Mouse (Mus musculus) MEL (cell line): ENCODE measurements around the gene Hs1bp3. TPM values are rescaled to one million over a fixed set of nuclear protein-coding genes. Genes with fewer than 3 reads are reported as not detected.

Source experiments
- DNase-seq: peaks from one replicate; pipeline ENCODE4 v3.0.0; 2011; ENCODE audit warnings: low read depth, low spot score
- H3K27ac ChIP-seq: 2 replicates; pipeline ENCODE4 v1.5.1; 2012; ENCODE audit warnings: low read depth, mild to moderate bottlenecking, control low read depth, low read length, moderate library complexity; ENCODE audit not compliant: control insufficient read depth
- H3K27me3 ChIP-seq, 2 experiments: fragments of 150-350 bp in 1 of 2; sonication (generic) in 1 of 2; 2 replicates each; pipeline ENCODE4 v1.6.1; 2012; ENCODE audit warnings: low read length in 2 of 2, mild to moderate bottlenecking in 2 of 2, improper control_type of control experiment in 1 of 2, moderate library complexity in 1 of 2; ENCODE audit not compliant: insufficient read depth in 2 of 2, control insufficient read depth in 1 of 2
- H3K36me3 ChIP-seq, 2 experiments: 2 replicates each; pipeline ENCODE4 v1.6.1; 2012 to 2014; ENCODE audit warnings: low read length in 2 of 2, improper control_type of control experiment in 1 of 2, inconsistent platforms in 1 of 2, mild to moderate bottlenecking in 1 of 2; ENCODE audit not compliant: insufficient read depth in 2 of 2, control insufficient read depth in 1 of 2
- H3K4me1 ChIP-seq, 2 experiments: fragments of 150-350 bp in 1 of 2; sonication (generic) in 1 of 2; 2 replicates each; pipeline ENCODE4 v1.6.1; 2012; ENCODE audit warnings: low read length in 2 of 2, improper control_type of control experiment in 1 of 2, mild to moderate bottlenecking in 1 of 2; ENCODE audit not compliant: insufficient read depth in 2 of 2, control insufficient read depth in 1 of 2
- H3K4me3 ChIP-seq, 2 experiments: fragments of 150-350 bp in 1 of 2; sonication (generic) in 1 of 2; 2 replicates each; pipeline ENCODE4 v1.5.1; 2012; ENCODE audit warnings: low read depth in 2 of 2, low read length in 2 of 2, mild to moderate bottlenecking in 2 of 2, moderate library complexity in 2 of 2, control low read depth in 1 of 2, improper control_type of control experiment in 1 of 2; ENCODE audit not compliant: control insufficient read depth in 1 of 2, insufficient read depth in 1 of 2
- H3K79me2 ChIP-seq: 2 replicates; pipeline ENCODE4 v1.6.1; 2012; ENCODE audit warnings: mild to moderate bottlenecking, low read length, moderate library complexity; ENCODE audit not compliant: control insufficient read depth, poor library complexity, insufficient read depth
- H3K9ac ChIP-seq: 2 replicates; pipeline ENCODE4 v1.6.1; 2012; ENCODE audit warnings: low read depth, mild to moderate bottlenecking, control low read depth, low read length, moderate library complexity; ENCODE audit not compliant: control insufficient read depth, poor library complexity, severe bottlenecking
- H3K9me3 ChIP-seq: fragments of 150-350 bp; sonication (generic); replicated peaks from 2 replicates; pipeline ENCODE4 v1.6.1; 2012; ENCODE audit warnings: mild to moderate bottlenecking, low read length, improper control_type of control experiment, moderate library complexity; ENCODE audit not compliant: insufficient read depth
- CTCF ChIP-seq, 3 experiments: IDR thresholded peaks in 2 of 3; conservative IDR thresholded peaks in 1 of 3; 2 replicates each; pipeline ENCODE4 v1.5.1; 2011 to 2012; ENCODE audit warnings: low read length in 3 of 3, low read depth in 2 of 3, mild to moderate bottlenecking in 2 of 3, improper control_type of control experiment in 1 of 3, inconsistent platforms in 1 of 3, mixed read lengths in 1 of 3, moderate library complexity in 1 of 3; ENCODE audit not compliant: control insufficient read depth in 1 of 3, insufficient read depth in 1 of 3, poor library complexity in 1 of 3, severe bottlenecking in 1 of 3
- ELF1 ChIP-seq: IDR thresholded peaks from 2 replicates; pipeline ENCODE4 v1.6.1; 2014; ENCODE audit warnings: low read depth, mild to moderate bottlenecking, inconsistent platforms, low read length, improper control_type of control experiment, moderate library complexity
- EP300 ChIP-seq, 2 experiments: IDR thresholded peaks; 2 replicates each; pipeline ENCODE4 v1.6.1; 2011; ENCODE audit warnings: improper control_type of control experiment in 2 of 2, low read length in 2 of 2, low read depth in 1 of 2, mild to moderate bottlenecking in 1 of 2
- ETS1 ChIP-seq: IDR thresholded peaks from 2 replicates; pipeline ENCODE4 v1.6.1; 2012; ENCODE audit warnings: low read depth, mild to moderate bottlenecking, inconsistent platforms, low read length, improper control_type of control experiment, moderate library complexity
- GABPA ChIP-seq: IDR thresholded peaks from 2 replicates; pipeline ENCODE4 v1.6.1; 2012; ENCODE audit warnings: low read depth, mild to moderate bottlenecking, inconsistent platforms, low read length, improper control_type of control experiment, moderate library complexity
- HCFC1 ChIP-seq: IDR thresholded peaks from 2 replicates; pipeline ENCODE4 v1.6.1; 2012; ENCODE audit warnings: low read depth, mild to moderate bottlenecking, inconsistent platforms, low read length, improper control_type of control experiment, moderate library complexity
- KAT2A ChIP-seq: conservative IDR thresholded peaks from 2 replicates; pipeline ENCODE4 v1.6.1; 2012; ENCODE audit warnings: low read depth, low read length, improper control_type of control experiment, inconsistent platforms
- MAX ChIP-seq: IDR thresholded peaks from 2 replicates; pipeline ENCODE4 v1.6.1; 2011; ENCODE audit warnings: low read length, improper control_type of control experiment
- MEF2A ChIP-seq: IDR thresholded peaks from 2 replicates; pipeline ENCODE4 v1.6.1; 2014; ENCODE audit warnings: low read depth, mild to moderate bottlenecking, inconsistent platforms, low read length, improper control_type of control experiment; ENCODE audit not compliant: poor library complexity, insufficient replicate concordance, severe bottlenecking; ENCODE audit errors: extremely low read depth
- MXI1 ChIP-seq: IDR thresholded peaks from 2 replicates; pipeline ENCODE4 v1.6.1; 2011; ENCODE audit warnings: mild to moderate bottlenecking, low read depth, low read length, improper control_type of control experiment
- MYB ChIP-seq: IDR thresholded peaks from 2 replicates; pipeline ENCODE4 v1.6.1; 2011; ENCODE audit warnings: mild to moderate bottlenecking, low read depth, low read length, improper control_type of control experiment
- MYC ChIP-seq: IDR thresholded peaks from 2 replicates; pipeline ENCODE4 v1.6.1; 2011; ENCODE audit warnings: low read depth, mild to moderate bottlenecking, low read length, improper control_type of control experiment, moderate library complexity
- POLR2AphosphoS2 ChIP-seq: IDR thresholded peaks from 2 replicates; pipeline ENCODE4 v1.6.1; 2011; ENCODE audit warnings: low read length, improper control_type of control experiment
- RCOR1 ChIP-seq: IDR thresholded peaks from 2 replicates; pipeline ENCODE4 v1.6.1; 2012; ENCODE audit warnings: low read depth, mild to moderate bottlenecking, inconsistent platforms, low read length, improper control_type of control experiment
- SIN3A ChIP-seq: IDR thresholded peaks from 2 replicates; pipeline ENCODE4 v1.6.1; 2012; ENCODE audit warnings: low read length, improper control_type of control experiment, inconsistent platforms
- TAL1 ChIP-seq: IDR thresholded peaks from 2 replicates; pipeline ENCODE4 v1.6.1; 2012; ENCODE audit warnings: mild to moderate bottlenecking, inconsistent platforms, low read length, moderate library complexity, mixed read lengths
- TBP ChIP-seq: IDR thresholded peaks from 2 replicates; pipeline ENCODE4 v1.8.0; 2011; ENCODE audit warnings: low read depth, low read length, improper control_type of control experiment
- TCF12 ChIP-seq: IDR thresholded peaks from 2 replicates; pipeline ENCODE4 v1.6.1; 2014; ENCODE audit warnings: low read depth, mild to moderate bottlenecking, inconsistent platforms, low read length, improper control_type of control experiment, moderate library complexity
- USF2 ChIP-seq, 2 experiments: IDR thresholded peaks; 2 replicates each; pipeline ENCODE4 v1.6.1; 2011 to 2012; ENCODE audit warnings: improper control_type of control experiment in 2 of 2, low read length in 2 of 2, borderline replicate concordance in 1 of 2, inconsistent platforms in 1 of 2, low read depth in 1 of 2, mild to moderate bottlenecking in 1 of 2; ENCODE audit not compliant: insufficient read depth in 1 of 2
- ZC3H11A ChIP-seq: IDR thresholded peaks from 2 replicates; pipeline ENCODE4 v1.6.1; 2012; ENCODE audit warnings: low read depth, mild to moderate bottlenecking, inconsistent platforms, low read length, improper control_type of control experiment
- ZKSCAN1 ChIP-seq: IDR thresholded peaks from 2 replicates; pipeline ENCODE4 v1.6.1; 2012; ENCODE audit warnings: low read depth, mild to moderate bottlenecking, inconsistent platforms, low read length, improper control_type of control experiment, moderate library complexity
- ZMIZ1 ChIP-seq: IDR thresholded peaks from 2 replicates; pipeline ENCODE4 v1.6.1; 2012; ENCODE audit warnings: low read depth, mild to moderate bottlenecking, inconsistent platforms, low read length, improper control_type of control experiment, moderate library complexity
- polyA plus RNA-seq, 2 experiments: library from polyadenylated mRNA; stranded (reverse) in 1 of 2; unstranded in 1 of 2; fragments of >175 nt in 1 of 2; fragments of >200 nt in 1 of 2; gene quantifications; 2 replicates each; pipeline versions ENCODE4 v1.2.1 to v1.2.4; 2012; ENCODE audit warnings: low replicate concordance in 2 of 2, low read depth in 1 of 2; ENCODE audit not compliant: insufficient read length in 2 of 2, insufficient read depth in 1 of 2, missing spikeins in 1 of 2
- total RNA-seq: library from RNA; depleted of rRNA; stranded (reverse); fragments of 300-350 nt; gene quantifications from 2 replicates; pipeline ENCODE4 v1.2.3, GENCODE M21; 2012

Hs1bp3 gene
- total and polyA plus RNA-seq, 3 experiments, result 4.7 to 17.4 TPM; not detected in 1

GRCm38 (mm10) chr12:8335503-8335902, 22.3 kb downstream of the Hs1bp3 start:
- Histone ChIP-seq H3K9ac (no peak overlapping the region), H3K9me3 (no peaks in the 10 kb centered on the region), H3K36me3 (no peaks in the 10 kb centered on the region), H3K4me1 (no peaks in the 10 kb centered on the region), H3K27me3 (no peaks in the 10 kb centered on the region), H3K79me2 (no peaks in the 10 kb centered on the region), H3K4me3 (no peak overlapping the region), H3K27ac (no peak overlapping the region)
- TF ChIP-seq SIN3A, result no peak
- no peak for TF ChIP-seq TBP
- no peak for TF ChIP-seq RCOR1
- TF ChIP-seq MEF2A, result no peak
- no peak for TF ChIP-seq ELF1
- no peak for TF ChIP-seq TCF12
- no peak for TF ChIP-seq USF2 (IDR thresholded peaks at IDR 0.05; ENCODE audit: borderline replicate concordance in 1 of 2, insufficient read depth in 1 of 2, low read depth in 1 of 2, low read length in 2 of 2)
- no peak for TF ChIP-seq ETS1
- no peak for TF ChIP-seq ZC3H11A
- no peak for DNase-seq

DNA sequence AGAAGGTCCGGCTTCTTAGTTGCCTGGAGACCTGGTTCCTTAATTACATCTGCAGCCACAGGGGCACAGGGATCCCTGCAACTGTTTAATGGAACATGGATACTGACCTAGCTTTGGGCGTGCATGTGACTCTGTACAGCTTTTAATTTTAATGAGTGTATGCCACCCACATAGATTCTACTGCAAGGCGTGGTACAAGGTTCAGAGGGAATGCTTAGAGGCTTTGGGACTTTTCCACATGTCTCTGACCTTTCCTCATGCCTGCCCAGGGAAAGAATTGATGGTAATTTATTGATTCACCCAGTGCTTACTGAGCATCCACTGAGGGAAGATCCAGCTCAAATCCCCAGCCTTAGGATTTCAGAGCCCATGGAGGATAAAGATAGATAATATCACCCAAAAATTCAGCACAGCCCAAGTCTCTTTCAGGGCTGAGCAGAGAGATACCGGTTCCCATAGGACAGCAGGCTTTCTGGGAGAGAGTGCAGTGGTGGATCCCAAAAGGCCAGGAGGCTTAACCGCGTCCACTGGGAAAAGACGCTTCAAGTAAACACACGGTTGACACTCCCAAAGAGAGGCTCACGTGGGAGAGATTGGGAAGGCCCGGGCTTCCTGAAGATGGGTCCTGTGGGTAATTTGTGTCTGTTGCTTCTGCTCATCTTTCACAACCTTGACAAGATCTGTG, 23.5 kb downstream of the Hs1bp3 start:
- no peaks in the 10 kb centered on the region for H3K79me2 ChIP-seq
- no peak for TF ChIP-seq CTCF (IDR thresholded peaks at IDR 0.05 in 2 of 3, conservative IDR thresholded peaks at IDR 0.05 in 1 of 3; ENCODE audit: control insufficient read depth in 1 of 3, insufficient read depth in 1 of 3, low read depth in 2 of 3, low read length in 3 of 3, poor library complexity in 1 of 3, severe bottlenecking in 1 of 3)
- TF ChIP-seq MYC, result no peak
- no peak for TF ChIP-seq ZMIZ1
- TF ChIP-seq ZC3H11A, result no peak
- TF ChIP-seq RCOR1, result no peak
- TF ChIP-seq ZKSCAN1, result no peak
- no peak for TF ChIP-seq MEF2A
- TF ChIP-seq EP300 (IDR thresholded peaks at IDR 0.05; ENCODE audit: low read depth in 1 of 2, low read length in 2 of 2), result no peak
- no peak for TF ChIP-seq KAT2A
- TF ChIP-seq MXI1, result no peak
- no peak for TF ChIP-seq MYB
- no peak for TF ChIP-seq POLR2AphosphoS2
- no peak for TF ChIP-seq MAX
- TF ChIP-seq HCFC1, result no peak
- no peak for TF ChIP-seq USF2 (IDR thresholded peaks at IDR 0.05; ENCODE audit: borderline replicate concordance in 1 of 2, insufficient read depth in 1 of 2, low read depth in 1 of 2, low read length in 2 of 2)
- no peak for TF ChIP-seq TAL1
- no peak for TF ChIP-seq GABPA
- TF ChIP-seq TCF12, result no peak
- no peaks in the 10 kb centered on the region for H3K4me1 ChIP-seq
- H3K27ac ChIP-seq, result no peak overlapping the region
- no peak overlapping the region for H3K4me3 ChIP-seq
- no peaks in the 10 kb centered on the region for H3K9me3 ChIP-seq
- no peaks in the 10 kb centered on the region for H3K36me3 ChIP-seq
- H3K9ac ChIP-seq, result no peak overlapping the region
- DNase-seq, result no peak
- H3K27me3 ChIP-seq, result no peaks in the 10 kb centered on the region
